Mouse (Mus musculus): ENCODE results near the gene Shq1.

The Shq1 gene

GRCm38 (mm10) chr6:100529673-100530072, 141.3 kb downstream of the Shq1 start:
- no peak for DNase-seq (ENCODE audit: low spot score)

DNA sequence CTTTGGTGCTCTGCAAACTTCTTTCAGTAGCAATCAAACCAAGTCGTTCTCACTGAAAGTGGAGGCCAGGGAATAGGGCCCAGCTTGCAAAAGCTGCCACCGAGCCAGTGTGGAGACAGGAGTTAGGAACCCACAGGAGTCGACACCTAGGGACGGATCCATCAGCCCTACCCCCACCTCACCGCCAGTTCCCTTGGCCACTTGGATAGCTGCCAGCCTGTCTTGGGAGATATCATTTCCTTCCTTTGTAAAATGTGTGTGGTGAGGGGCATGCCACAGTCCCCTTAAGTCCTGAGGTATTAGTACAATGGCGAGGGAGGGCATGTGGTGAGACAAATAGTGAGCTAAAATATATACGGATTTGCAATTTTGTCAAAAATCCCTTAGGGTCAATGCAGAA, 142.4 kb downstream of the Shq1 start:
- DNase-seq (ENCODE audit: low spot score): no peak

DNA sequence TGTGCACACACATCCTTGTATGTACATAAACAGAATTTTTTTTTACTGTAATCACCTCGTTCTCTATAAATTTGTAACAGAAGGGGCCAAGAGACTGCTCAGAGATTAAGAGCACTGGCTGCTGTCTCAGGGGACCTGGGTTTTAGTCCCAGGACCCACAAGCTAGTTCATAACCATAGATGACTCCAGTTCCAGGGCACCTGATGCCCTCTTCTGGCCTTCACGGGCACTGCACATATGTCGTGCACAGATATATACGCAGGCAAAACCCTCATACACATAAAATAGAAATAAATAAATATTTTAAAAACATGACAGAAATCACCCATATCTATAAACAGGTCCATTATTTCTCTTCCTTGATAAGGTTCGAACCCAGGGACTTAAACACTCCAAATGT, 143.0 kb downstream of the Shq1 start:
- DNase-seq (ENCODE audit: low spot score): no peak

DNA sequence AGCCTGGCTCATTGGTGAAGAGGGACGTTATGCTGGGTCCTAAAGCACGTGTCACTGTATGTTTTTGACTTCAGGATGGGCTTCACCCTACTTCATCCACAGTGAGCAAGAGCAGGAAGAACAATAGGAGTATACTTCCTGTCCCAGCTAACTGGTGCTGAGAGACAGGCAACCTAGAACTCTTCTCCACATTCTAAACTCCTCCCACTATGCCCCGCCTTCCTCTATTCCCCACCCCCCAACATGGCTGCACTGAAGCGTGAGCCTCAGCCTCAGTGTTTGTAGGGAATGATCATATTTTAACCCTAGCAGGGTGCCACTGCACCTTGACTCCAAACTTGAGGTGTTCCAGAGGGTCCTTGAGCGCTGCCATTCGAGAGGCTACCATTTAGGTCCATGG, 143.8 kb downstream of the Shq1 start:
- DNase-seq (ENCODE audit: low spot score): no peak

DNA sequence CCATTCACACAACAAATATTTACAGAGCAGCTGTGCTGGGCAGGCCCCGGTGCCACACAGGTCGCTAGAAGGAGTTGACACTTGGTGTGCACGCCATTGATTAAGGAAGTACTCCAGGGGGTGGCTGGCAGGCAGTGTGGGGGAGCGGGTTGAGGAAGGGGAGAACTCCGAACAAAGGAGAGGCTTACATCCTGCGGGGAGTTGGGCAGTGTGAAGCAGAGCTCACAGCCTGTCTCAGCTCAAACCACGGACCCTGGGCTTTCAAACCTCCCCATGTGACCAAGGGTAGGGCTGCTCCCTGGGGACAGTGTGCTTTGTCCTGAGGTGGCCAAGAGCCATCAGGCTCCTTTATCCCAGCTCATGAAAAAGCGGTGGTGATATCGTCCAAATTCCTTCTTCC, 144.9 kb downstream of the Shq1 start:
- DNase-seq (ENCODE audit: low spot score): peak; percentile 34

- peak; percentile 26 for DNase-seq (ENCODE audit: low spot score)
Measured at GRCm38 (mm10) chr6:100525496-100525895, 145.5 kb downstream of the Shq1 start.

- no peak for DNase-seq (ENCODE audit: low spot score)
Measured at GRCm38 (mm10) chr6:100522495-100522894, 148.5 kb downstream of the Shq1 start.

DNA sequence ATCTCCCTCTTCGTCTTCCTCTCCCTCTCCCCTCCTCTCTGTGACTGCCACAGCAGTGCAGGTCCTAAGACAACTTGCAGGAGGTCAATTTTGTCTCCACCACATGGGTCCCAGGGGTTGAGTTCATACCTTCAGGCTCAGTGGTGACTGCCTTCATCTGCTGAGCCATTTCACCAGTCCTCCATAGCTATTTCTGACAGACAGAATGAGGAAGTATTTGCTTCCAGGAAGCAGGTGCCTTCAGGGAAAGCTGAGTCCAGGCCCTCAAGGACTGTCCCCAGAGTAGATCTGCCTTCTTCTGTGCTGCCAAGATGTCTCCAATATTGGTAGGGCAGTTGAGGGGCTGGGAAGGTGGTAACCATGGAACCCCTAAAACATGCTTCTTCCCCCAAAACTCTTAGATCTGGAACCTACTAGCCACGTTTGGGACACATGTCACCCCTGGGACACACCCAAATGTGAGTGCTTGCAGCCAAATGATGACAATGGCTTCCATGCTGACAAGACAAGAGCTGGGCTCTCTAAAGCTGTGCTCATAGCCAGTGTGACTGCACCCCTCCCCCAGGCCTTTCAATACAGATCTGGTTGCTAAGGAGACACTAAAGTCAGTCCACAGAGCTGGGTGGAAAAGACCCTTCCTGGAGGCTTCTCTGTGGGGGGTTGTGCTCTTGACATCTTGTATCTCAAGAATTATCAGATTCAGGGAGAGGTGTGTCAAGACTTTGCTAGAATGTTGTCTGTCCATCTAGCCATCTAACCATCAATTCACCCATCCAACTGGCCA, 149.2 kb downstream of the Shq1 start:
- DNase-seq (ENCODE audit: low spot score): no peak

DNA sequence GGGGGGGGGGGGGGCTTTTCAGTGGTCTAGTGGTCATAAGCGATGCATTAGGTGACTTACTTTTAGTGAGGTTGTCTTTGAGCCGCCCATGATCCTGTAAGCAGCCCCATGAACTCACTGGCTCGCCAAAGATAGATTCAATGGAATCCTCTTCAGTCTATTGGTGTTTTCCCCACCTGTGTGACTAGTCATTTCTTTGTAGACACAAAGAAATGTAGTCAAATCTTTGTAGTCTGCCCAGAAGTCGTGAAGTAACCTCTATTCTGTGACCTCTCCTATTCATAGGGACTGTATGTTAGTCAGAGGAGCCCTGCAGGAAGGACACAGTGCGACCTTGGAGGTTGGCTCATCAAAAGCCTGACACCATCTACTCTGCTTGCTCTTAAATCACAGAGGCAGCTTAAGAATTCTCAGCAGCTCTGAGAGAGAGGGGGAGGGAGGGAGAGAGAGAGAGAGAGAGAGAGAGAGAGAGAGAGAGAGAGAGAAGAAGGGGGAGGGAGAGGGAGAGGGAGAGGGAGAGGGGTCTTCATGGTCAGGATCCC, 150.3 kb downstream of the Shq1 start:
- DNase-seq (ENCODE audit: low spot score): no peak

- no peak for DNase-seq (ENCODE audit: low spot score)
Measured at GRCm38 (mm10) chr6:100519837-100520236, 151.1 kb downstream of the Shq1 start.

All from retina, embryonic 14.5 days (tissue).